Mouse (Mus musculus): ENCODE data around the gene Hormad2.

Gene Hormad2

GRCm38 (mm10) chr11:4442280-4442679, 1.4 kb upstream of the Hormad2 start:
- no peak for DNase-seq

GRCm38 (mm10) chr11:4438211-4438610, 2.7 kb downstream of the Hormad2 start:
- no peak for DNase-seq

- no peak for DNase-seq
Observed at GRCm38 (mm10) chr11:4437318-4437717, 3.6 kb downstream of the Hormad2 start.

GRCm38 (mm10) chr11:4436631-4437030, 4.3 kb downstream of the Hormad2 start:
- no peak for DNase-seq

- DNase-seq: no peak
Observed at GRCm38 (mm10) chr11:4434461-4434860, 6.4 kb downstream of the Hormad2 start.

GRCm38 (mm10) chr11:4423818-4424217, 17.1 kb downstream of the Hormad2 start:
- DNase-seq: no peak

GRCm38 (mm10) chr11:4422494-4423425, 18.1 kb downstream of the Hormad2 start:
- DNase-seq: no peak

- no peak for DNase-seq
Observed at GRCm38 (mm10) chr11:4421933-4422488, 18.9 kb downstream of the Hormad2 start.

GRCm38 (mm10) chr11:4417986-4418385, 22.9 kb downstream of the Hormad2 start:
- no peak for DNase-seq

- no peak for DNase-seq
Observed at GRCm38 (mm10) chr11:4412294-4412693, 28.6 kb downstream of the Hormad2 start.

GRCm38 (mm10) chr11:4404277-4404676, 36.6 kb downstream of the Hormad2 start:
- DNase-seq: peak in 1 of 2 experiments; percentile 36

- DNase-seq: no peak
Observed at GRCm38 (mm10) chr11:4403381-4403780, 37.5 kb downstream of the Hormad2 start.

GRCm38 (mm10) chr11:4401251-4401650, 39.7 kb downstream of the Hormad2 start:
- no peak for DNase-seq

GRCm38 (mm10) chr11:4394226-4394625, 46.7 kb downstream of the Hormad2 start:
- no peak for DNase-seq

GRCm38 (mm10) chr11:4388018-4388417, 52.9 kb downstream of the Hormad2 start:
- DNase-seq: no peak

GRCm38 (mm10) chr11:4382321-4382720, 58.6 kb downstream of the Hormad2 start:
- DNase-seq: no peak

GRCm38 (mm10) chr11:4379857-4380256, 61.0 kb downstream of the Hormad2 start:
- no peak for DNase-seq

- DNase-seq: no peak
Observed at GRCm38 (mm10) chr11:4366389-4366788, 74.5 kb downstream of the Hormad2 start.

- no peak for DNase-seq
Observed at GRCm38 (mm10) chr11:4355430-4355829, 85.5 kb downstream of the Hormad2 start.

- DNase-seq: no peak
Observed at GRCm38 (mm10) chr11:4352637-4353036, 88.3 kb downstream of the Hormad2 start.

- no peak for DNase-seq
Observed at GRCm38 (mm10) chr11:4343926-4344325, 97.0 kb downstream of the Hormad2 start.

GRCm38 (mm10) chr11:4342027-4342426, 98.9 kb downstream of the Hormad2 start:
- no peak for DNase-seq

GRCm38 (mm10) chr11:4340109-4340779, 100.7 kb downstream of the Hormad2 start:
- DNase-seq: no peak

GRCm38 (mm10) chr11:4339275-4339674, 101.6 kb downstream of the Hormad2 start:
- DNase-seq: no peak
